Mouse (Mus musculus) liver, postnatal 0 days (tissue): ENCODE measurements around the gene Gtf2h5. TPM values are rescaled to one million over a fixed set of nuclear protein-coding genes. Genes with fewer than 3 reads are reported as not detected.

ENCODE experiments used
- ATAC-seq: fragments of 200-750 bp; cut with Nextera tagmentation; 2 replicates; pipeline ENCODE4 v1.8.0; 2017; ENCODE audit warnings: mild to moderate bottlenecking, moderate library complexity
- DNase-seq: peaks from one replicate; pipeline ENCODE4 v3.0.0-alpha.2; 2016
- H3K27ac ChIP-seq: fragments of 300-500 bp; sonication (generic); 2 replicates; pipeline ENCODE4 v1.5.1; 2014; ENCODE audit warnings: antibody characterized with exemption, moderate library complexity, mild to moderate bottlenecking, low read depth
- H3K27me3 ChIP-seq: fragments of 300-500 bp; sonication (generic); 2 replicates; pipeline ENCODE4 v1.6.1; 2014; ENCODE audit warnings: low read length, control low read depth, mixed read lengths; ENCODE audit not compliant: insufficient read depth
- H3K36me3 ChIP-seq: fragments of 300-500 bp; sonication (generic); replicated peaks from 2 replicates; pipeline ENCODE4 v1.6.1; 2014; ENCODE audit warnings: mild to moderate bottlenecking, control low read depth, low read length, moderate library complexity, mixed read lengths; ENCODE audit not compliant: insufficient read depth
- H3K4me1 ChIP-seq: fragments of 300-500 bp; sonication (generic); 2 replicates; pipeline ENCODE4 v1.6.1; 2014; ENCODE audit warnings: antibody characterized with exemption, mild to moderate bottlenecking, control low read depth; ENCODE audit not compliant: insufficient read depth
- H3K4me2 ChIP-seq: fragments of 300-500 bp; sonication (generic); 2 replicates; pipeline ENCODE4 v1.6.1; 2014; ENCODE audit warnings: low read depth, mild to moderate bottlenecking, low read length, moderate library complexity, mixed read lengths
- H3K4me3 ChIP-seq: fragments of 300-500 bp; sonication (generic); 2 replicates; pipeline ENCODE4 v1.5.1; 2014; ENCODE audit warnings: low read depth, low read length
- H3K9ac ChIP-seq: fragments of 300-500 bp; sonication (generic); replicated peaks from 2 replicates; pipeline ENCODE4 v1.6.1; 2014; ENCODE audit warnings: mild to moderate bottlenecking, moderate library complexity
- H3K9me3 ChIP-seq: fragments of 300-500 bp; sonication (generic); 2 replicates; pipeline ENCODE4 v1.6.1; 2016; ENCODE audit warnings: mild to moderate bottlenecking, control low read depth, low read length, mixed read lengths
- CTCF ChIP-seq: sonication (generic); IDR thresholded peaks from 2 replicates; pipeline ENCODE4 v1.5.1; 2016; ENCODE audit warnings: antibody characterized with exemption, low read depth
- EP300 ChIP-seq: IDR thresholded peaks from 2 replicates; pipeline ENCODE4 v1.6.1; 2016; ENCODE audit warnings: antibody characterized with exemption, low read depth, mild to moderate bottlenecking
- WGBS: fragments of 180-500 bp; shearing (Covaris S2); extraction: QIAGEN DNeasy Blood & Tissue Kit; methylation state at CpG from one replicate; pipeline ENCODE4 v1.1.7; 2014; ENCODE audit not compliant: insufficient replicate concordance; 5-methylcytosine and 5-hydroxymethylcytosine counted together
- polyA plus RNA-seq: library from polyadenylated mRNA; unstranded; fragments of >200 nt; fragmentation: Nextera tagmentation; extraction: Ambion mirVana; gene quantifications from 2 replicates; pipeline ENCODE4 v1.2.1, GENCODE M21; 2015

Gtf2h5 gene
- polyA plus RNA-seq, 1 experiment from 2014 or later = 70.4 TPM

DNA sequence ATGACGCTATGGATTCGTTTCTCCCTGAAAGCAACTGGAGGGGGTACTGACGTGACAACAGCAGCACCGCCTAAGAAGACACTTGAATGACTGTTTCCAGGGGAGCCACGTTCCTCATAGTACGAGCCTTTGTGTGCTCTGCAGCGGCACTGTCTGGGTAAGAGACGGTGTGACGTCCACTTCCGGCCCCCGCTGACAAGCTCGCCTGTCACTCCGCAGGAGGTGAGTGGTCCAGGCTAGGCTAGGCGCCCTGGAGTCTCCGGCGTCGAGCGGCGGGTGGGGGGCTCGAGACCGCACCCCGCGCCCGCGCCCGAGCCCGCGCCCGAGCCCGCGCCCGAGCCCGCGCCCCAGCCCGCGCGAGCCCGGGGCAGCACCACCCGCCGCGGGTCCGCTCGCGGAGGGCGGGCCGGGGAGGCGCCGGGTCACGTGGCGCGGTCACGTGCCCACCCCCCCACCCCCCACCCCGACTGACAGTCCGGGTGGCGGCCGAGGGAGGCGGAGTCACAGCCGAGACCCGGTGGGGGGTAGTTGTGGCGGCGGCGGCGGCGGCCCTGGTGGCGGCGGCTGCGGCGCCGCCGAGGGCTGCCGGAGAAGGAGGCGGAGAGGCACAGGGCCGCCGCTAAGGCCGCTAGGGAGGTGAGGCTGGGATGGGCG, 26.9 kb downstream of the Gtf2h5 start, which contains the start of gene Tulp4:
TSS of gene Tulp4 (plus strand) at position 77 of the 654 bp plus-strand sequence.
- no peaks in the 10 kb centered on the region for H3K9me3 ChIP-seq

DNA sequence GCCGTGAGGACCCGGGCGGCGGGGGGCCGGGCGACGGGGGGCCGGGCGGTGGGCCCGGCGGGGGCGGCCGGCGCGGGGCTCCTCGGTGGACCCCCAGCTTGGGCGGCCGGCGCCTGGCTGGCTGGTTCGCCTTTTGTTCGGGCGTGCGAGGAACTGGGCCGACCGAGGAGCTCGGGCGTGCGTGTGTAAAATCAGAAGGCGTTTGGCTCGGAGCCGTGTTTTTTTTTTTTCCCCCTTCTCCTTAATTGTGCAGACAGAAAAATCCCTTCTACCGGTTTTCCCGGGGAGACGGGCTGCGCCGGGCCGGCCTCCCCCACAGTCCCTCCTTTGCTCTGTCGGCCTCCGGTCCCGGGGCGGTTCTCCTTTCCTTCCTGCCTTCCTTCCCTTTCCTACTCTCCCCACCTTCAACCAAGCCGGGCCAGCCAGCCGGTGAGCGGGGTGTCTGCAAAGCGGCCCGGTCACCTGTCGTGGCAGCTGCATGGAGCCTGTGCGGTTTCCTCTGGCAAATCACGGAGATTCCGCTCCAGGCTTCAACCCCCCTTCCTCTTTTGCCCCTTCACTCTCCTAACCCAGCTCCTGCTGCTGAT, 27.5 kb downstream of the Gtf2h5 start:
- peak; percentile 50 for DNase-seq
- Histone ChIP-seq H3K36me3 (no peaks in the 10 kb centered on the region), H3K4me2 (peak overlapping the region; percentile 94), H3K27me3 (peaks cover 13% of the 10 kb centered on the region), H3K9me3 (no peaks in the 10 kb centered on the region), H3K9ac (peak overlapping the region; percentile 87), H3K27ac (peak overlapping the region; percentile 88), H3K4me3 (peak overlapping the region; percentile 66), H3K4me1 (no peaks in the 10 kb centered on the region)
- peak; percentile 3 for ATAC-seq
- WGBS = 2% methylated on average over 40 of the region's 50 CpGs
- no peak for TF ChIP-seq CTCF
- TF ChIP-seq EP300 = no peak

More for the DNA sequence above, 26.9 kb downstream of the Gtf2h5 start, which contains the start of gene Tulp4:
- peak; percentile 90 for DNase-seq
- WGBS = 5% methylated on average over 27 of the region's 76 CpGs
- Histone ChIP-seq H3K9ac (peak within 1 kb of the TSS; percentile 87), H3K4me2 (peak within 1 kb of the TSS; percentile 94), H3K27ac (peak within 1 kb of the TSS; percentile 88), H3K36me3 (no peaks in the 10 kb centered on the region), H3K4me1 (no peaks in the 10 kb centered on the region), H3K4me3 (peak within 1 kb of the TSS; percentile 66), H3K27me3 (peaks cover 13% of the 10 kb centered on the region)
- no peak for TF ChIP-seq EP300
- TF ChIP-seq CTCF = no peak
- peak; percentile 95 for ATAC-seq

DNA sequence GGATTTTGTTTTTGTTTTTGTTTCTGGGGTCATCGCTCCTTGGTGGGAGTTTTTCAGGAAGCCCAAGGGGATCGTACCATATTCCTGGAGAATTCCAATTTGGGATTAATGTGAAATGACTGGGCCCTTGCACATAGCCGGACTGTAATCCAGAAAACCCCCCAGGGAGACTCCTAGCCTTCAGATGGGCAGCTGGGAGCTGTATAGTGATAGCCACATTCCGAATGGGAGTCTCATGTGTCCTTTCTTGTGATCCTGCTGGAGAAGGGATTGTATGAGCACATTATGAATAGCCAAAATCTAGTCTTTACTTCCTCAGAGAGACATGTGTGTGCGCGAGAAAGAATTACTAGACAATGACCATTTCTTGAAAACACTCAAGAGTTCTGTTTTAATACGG, 28.6 kb downstream of the Gtf2h5 start:
- 72% methylated on average over 7 of the region's 7 CpGs for WGBS
- Histone ChIP-seq H3K4me3 (no peak overlapping the region), H3K4me2 (peak overlapping the region; percentile 94), H3K27ac (no peak overlapping the region), H3K4me1 (no peaks in the 10 kb centered on the region), H3K27me3 (peaks cover 13% of the 10 kb centered on the region), H3K9me3 (no peaks in the 10 kb centered on the region), H3K9ac (no peak overlapping the region), H3K36me3 (no peaks in the 10 kb centered on the region)
- no peak for TF ChIP-seq CTCF
- no peak for TF ChIP-seq EP300
- ATAC-seq (no peak), DNase-seq (no peak)

DNA sequence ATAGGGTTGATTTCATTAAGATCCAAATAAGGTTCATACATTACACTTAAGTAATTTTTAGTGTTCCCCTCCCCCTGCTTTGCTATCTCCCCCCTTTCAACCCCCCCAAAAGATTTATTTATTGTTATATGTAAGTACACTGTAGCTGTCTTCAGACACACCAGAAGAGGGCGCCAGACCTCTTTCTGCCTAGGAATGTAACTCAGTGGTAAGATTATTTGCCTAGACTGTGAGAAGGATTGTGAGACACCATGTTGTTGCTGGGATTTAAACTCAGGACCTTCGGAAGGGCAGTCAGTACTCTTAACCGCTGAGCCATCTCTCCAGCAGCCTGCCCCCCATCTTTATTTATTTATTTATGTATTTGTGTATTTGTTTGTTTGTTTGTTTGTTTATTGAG, 31.4 kb downstream of the Gtf2h5 start:
- DNase-seq (no peak), ATAC-seq (no peak)
- TF ChIP-seq EP300 (no peak), CTCF (peak; percentile 29; the same call in 1 of the 2 replicates)
- no peak overlapping the region for H3K4me2 ChIP-seq
- H3K9ac ChIP-seq = no peak overlapping the region
- H3K36me3 ChIP-seq = no peaks in the 10 kb centered on the region
- no peak overlapping the region for H3K4me3 ChIP-seq
- H3K4me1 ChIP-seq = no peaks in the 10 kb centered on the region
- H3K9me3 ChIP-seq = no peaks in the 10 kb centered on the region
- no peak overlapping the region for H3K27ac ChIP-seq
- no peaks in the 10 kb centered on the region; the same call in 1 of the 2 replicates for H3K27me3 ChIP-seq
- 72% methylated on average over 3 of the region's 3 CpGs for WGBS

DNA sequence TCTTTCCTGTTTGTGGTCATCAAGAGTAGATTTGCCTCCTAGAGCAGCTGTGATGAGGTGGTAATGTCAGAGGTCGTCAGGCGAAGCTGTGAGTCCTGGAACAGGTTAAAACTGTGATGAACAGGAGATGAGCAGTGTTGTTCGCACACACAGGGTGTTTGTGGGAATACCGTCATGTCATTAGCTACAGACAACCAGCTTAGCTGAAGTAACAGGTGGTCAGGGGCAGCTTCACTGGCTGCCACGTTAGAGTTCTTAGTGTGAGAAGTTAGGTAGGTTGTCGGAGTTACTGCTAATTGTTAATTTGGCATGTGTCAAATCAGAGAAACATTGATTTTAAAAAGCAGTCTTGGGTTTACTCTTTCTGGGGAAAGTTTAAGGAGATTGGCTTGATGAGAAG, 34.1 kb downstream of the Gtf2h5 start:
- H3K9me3 ChIP-seq = no peaks in the 10 kb centered on the region
- H3K9ac ChIP-seq = no peak overlapping the region
- H3K27me3 ChIP-seq = no peaks in the 10 kb centered on the region
- H3K4me2 ChIP-seq = no peak overlapping the region
- 72% methylated on average over 6 of the region's 6 CpGs for WGBS
- TF ChIP-seq EP300 (no peak), CTCF (no peak)
- no peaks in the 10 kb centered on the region for H3K36me3 ChIP-seq
- ATAC-seq (no peak), DNase-seq (no peak)
- H3K4me1 ChIP-seq = no peaks in the 10 kb centered on the region
- no peak overlapping the region for H3K27ac ChIP-seq
- no peak overlapping the region for H3K4me3 ChIP-seq

DNA sequence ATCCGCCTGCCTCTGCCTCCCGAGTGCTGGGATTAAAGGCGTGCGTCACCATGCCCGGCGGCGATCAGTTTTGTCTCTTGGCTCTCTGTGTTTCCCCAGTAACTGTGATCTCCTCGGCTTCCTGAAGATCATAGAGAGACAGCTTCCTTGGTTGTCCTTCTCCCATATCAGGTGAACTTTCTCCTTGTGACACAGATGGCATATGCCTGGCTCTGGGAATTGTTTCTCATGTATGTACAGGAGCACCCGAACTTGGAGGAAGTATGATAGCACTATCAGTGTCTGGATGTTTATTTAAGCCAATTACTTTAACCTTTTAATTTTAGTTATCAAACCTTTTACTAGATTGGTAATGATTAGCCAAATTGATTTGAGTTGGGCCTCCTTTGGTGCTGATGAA, 35.5 kb downstream of the Gtf2h5 start:
- H3K4me1 ChIP-seq = no peaks in the 10 kb centered on the region
- DNase-seq (no peak), ATAC-seq (no peak)
- no peak overlapping the region for H3K27ac ChIP-seq
- no peak overlapping the region for H3K9ac ChIP-seq
- no peaks in the 10 kb centered on the region for H3K27me3 ChIP-seq
- no peak overlapping the region for H3K4me3 ChIP-seq
- H3K4me2 ChIP-seq = no peak overlapping the region
- no peaks in the 10 kb centered on the region for H3K9me3 ChIP-seq
- WGBS = 78% methylated on average over 9 of the region's 9 CpGs
- H3K36me3 ChIP-seq = no peaks in the 10 kb centered on the region
- TF ChIP-seq EP300 (no peak), CTCF (no peak)
